Mouse (Mus musculus) ES-Bruce4 (cell line): Measurements from ENCODE around the gene Ruvbl2.

ENCODE experiments used
- CTCF ChIP-seq: IDR thresholded peaks from one replicate; pipeline ENCODE4 v1.8.1; 2011; ENCODE audit warnings: low read depth, low read length
- EP300 ChIP-seq: IDR thresholded peaks from 2 replicates; pipeline ENCODE4 v1.6.1; 2011; ENCODE audit warnings: low read depth, low read length; ENCODE audit not compliant: insufficient read depth
- POLR2A ChIP-seq: IDR thresholded peaks from one replicate; pipeline ENCODE4 v1.8.1; 2011; ENCODE audit warnings: low read length; ENCODE audit not compliant: insufficient read depth

DNA sequence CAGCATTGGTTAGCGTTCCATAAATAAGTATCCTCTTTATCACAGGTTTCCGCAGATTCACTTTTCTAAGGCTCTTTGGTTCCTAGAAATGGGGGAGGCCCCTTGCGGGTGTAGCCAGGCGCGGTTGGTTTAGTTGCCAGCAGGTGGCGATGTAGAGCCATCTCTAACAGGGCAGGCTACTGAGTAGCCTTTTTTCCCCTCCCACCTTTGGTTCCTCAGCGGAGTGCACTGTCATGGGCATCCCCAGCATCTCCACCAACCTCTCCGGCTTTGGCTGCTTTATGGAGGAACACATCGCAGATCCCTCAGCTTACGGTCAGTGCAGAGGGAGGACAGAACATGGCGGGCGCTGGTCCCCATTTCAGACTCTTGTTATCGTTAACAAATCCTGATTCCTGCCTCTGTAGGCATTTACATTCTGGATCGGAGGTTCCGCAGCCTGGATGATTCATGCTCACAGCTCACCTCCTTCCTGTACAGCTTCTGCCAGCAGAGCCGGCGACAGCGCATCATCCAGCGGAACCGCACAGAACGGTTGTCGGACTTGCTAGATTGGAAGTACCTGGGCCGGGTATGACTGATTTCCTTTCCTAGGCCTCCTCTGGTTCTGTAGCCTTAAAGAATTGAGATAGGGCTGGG lies 13.6 kb upstream of the Ruvbl2 start:
- TF ChIP-seq CTCF (peak; percentile 88), EP300 (0 out of 2 replicates have a peak, but pooled peaks have one; percentile 20), POLR2A (no peak)
